Mouse (Mus musculus) brain, embryonic 14.5 days (tissue): ENCODE data around the gene 9130213A22Rik.

ENCODE experiments used
- CTCF ChIP-seq: fragments of 200-500 bp; IDR thresholded peaks from 2 replicates; pipeline ENCODE4 v1.5.1; 2012; ENCODE audit warnings: inconsistent platforms, mild to moderate bottlenecking, moderate library complexity, borderline replicate concordance; ENCODE audit not compliant: insufficient read depth, insufficient read length; ENCODE audit errors: extremely low read depth
- POLR2A ChIP-seq: fragments of 200-500 bp; IDR thresholded peaks from 2 replicates; pipeline ENCODE4 v1.6.1; 2012; ENCODE audit warnings: mild to moderate bottlenecking, inconsistent platforms, borderline replicate concordance; ENCODE audit not compliant: poor library complexity, insufficient read depth, insufficient read length, severe bottlenecking; ENCODE audit errors: extremely low read depth

DNA sequence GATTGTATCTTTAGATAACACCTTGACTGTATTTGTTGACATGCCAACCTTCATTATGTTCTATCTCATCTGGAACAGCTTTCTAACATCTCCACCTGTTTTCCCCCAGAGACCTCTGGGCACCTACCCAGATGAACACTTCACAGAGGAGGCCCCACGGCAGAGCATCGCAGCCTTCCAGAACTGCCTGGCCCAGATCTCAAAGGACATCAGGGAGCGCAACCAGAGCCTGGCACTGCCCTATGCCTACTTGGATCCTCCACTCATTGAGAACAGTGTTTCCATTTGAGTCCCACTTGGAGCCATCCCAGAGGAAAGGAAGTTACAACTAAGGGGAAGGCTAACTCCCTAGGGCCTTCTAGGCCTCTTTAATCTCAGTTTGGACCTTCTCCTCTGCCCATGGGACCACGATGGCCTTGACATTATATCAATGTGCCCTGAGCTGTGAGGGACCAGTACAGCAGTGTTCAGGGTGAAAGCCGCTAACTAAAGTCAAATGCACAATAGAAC is 26.1 kb upstream of the 9130213A22Rik start:
- TF ChIP-seq CTCF (no peak), POLR2A (no peak)
